Mouse (Mus musculus): ENCODE results near the gene Tmem189. TPM values are rescaled to one million over a fixed set of nuclear protein-coding genes. Genes with fewer than 3 reads are reported as not detected.

The Tmem189 gene
- polyA plus RNA-seq, 1 experiment from 2014 or later = 39.6 TPM

DNA sequence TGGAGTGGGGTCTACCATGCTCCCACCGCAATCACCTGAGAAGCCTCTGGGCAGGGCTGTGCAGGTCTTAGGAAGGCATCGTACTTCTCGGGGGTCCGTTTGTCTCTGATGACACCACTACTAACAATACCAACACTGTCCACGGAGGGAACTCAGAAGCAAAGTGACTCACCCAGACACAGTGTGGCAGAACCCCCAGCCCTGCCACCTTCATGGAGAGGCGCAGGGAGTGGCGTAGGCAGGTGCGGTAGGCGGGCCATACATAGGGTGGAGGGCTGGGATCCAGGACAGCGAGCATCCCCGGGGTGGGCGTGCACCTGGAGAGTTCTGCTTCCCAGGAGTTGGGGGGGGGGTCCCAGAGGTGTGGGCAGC is 1.5 kb downstream of the Tmem189 start:
- H3K36me3 ChIP-seq (ENCODE audit: control insufficient read depth, insufficient read depth, low read length) = peaks cover 5% of the 10 kb centered on the region
- H3K9ac ChIP-seq (ENCODE audit: low read length) = peak overlapping the region; percentile 87
- H3K4me1 ChIP-seq (replicated peaks; ENCODE audit: control insufficient read depth, insufficient read depth, low read length) = peaks cover 19% of the 10 kb centered on the region
- H3K27ac ChIP-seq (ENCODE audit: low read length) = peak overlapping the region; percentile 94
- no peaks in the 10 kb centered on the region for H3K27me3 ChIP-seq (ENCODE audit: control insufficient read depth, insufficient read depth, low read depth, low read length)
- 17% methylated on average over 12 of the region's 12 CpGs for WGBS
- peak; percentile 14; the same call in 1 of the 2 replicates for ATAC-seq (ENCODE audit: low read depth)
- peak overlapping the region; percentile 78 for H3K4me2 ChIP-seq (ENCODE audit: low read depth, low read length)
- peak overlapping the region; percentile 73 for H3K4me3 ChIP-seq (ENCODE audit: low read length)
- no peaks in the 10 kb centered on the region for H3K9me3 ChIP-seq (ENCODE audit: control insufficient read depth, low read length)

DNA sequence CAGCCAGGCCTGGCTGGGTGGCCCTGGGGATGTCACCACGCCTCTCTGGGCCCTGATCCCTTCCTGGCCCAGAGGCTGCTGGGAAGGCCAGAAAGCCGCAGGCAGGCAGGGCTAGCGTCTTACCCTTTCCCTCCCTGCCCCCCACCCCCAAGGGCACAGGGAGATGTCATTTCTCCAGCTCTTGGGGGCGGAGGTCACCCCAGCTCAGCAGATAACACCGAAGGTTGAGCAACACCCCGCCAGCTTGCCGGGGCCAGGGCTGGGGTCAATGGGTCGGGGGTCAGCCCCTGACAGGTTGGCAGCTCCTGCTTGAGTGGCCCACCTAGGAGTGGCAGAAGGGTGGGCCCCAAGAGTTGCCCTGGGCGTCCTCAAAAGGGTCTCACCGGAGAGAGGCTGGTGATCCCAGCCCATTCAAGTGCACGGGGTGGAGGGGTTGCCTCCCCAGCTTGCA is 1.9 kb downstream of the Tmem189 start:
- Histone ChIP-seq H3K4me3 (ENCODE audit: low read length) (no peak overlapping the region), H3K36me3 (ENCODE audit: control insufficient read depth, insufficient read depth, low read length) (peaks cover 5% of the 10 kb centered on the region; the same call in 1 of the 2 replicates), H3K4me1 (replicated peaks; ENCODE audit: control insufficient read depth, insufficient read depth, low read length) (peaks cover 19% of the 10 kb centered on the region), H3K9me3 (ENCODE audit: control insufficient read depth, low read length) (no peaks in the 10 kb centered on the region), H3K27me3 (ENCODE audit: control insufficient read depth, insufficient read depth, low read depth, low read length) (no peaks in the 10 kb centered on the region), H3K27ac (ENCODE audit: low read length) (no peak overlapping the region), H3K4me2 (ENCODE audit: low read depth, low read length) (no peak overlapping the region), H3K9ac (ENCODE audit: low read length) (no peak overlapping the region)
- 43% methylated on average over 11 of the region's 11 CpGs for WGBS
- ATAC-seq (ENCODE audit: low read depth) = no peak

DNA sequence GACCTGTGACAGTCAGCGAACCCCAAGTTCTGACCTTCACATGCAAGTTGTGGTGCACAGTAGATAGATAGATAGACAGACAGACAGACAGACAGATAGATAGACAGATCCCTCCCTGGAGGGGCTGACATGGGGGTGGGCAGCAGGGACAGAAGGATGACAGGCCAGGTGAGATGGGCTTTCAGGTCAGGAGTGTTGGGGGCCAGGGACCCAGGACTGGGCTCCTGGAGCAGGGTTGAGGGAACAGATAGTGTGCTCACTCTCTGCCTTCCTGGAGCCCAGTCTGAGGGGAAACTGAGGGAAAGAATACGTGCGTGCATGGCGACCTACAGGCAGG is 2.4 kb downstream of the Tmem189 start:
- no peak overlapping the region for H3K4me2 ChIP-seq (ENCODE audit: low read depth, low read length)
- no peaks in the 10 kb centered on the region for H3K27me3 ChIP-seq (ENCODE audit: control insufficient read depth, insufficient read depth, low read depth, low read length)
- H3K4me1 ChIP-seq (replicated peaks; ENCODE audit: control insufficient read depth, insufficient read depth, low read length) = peaks cover 14% of the 10 kb centered on the region
- no peak overlapping the region for H3K9ac ChIP-seq (ENCODE audit: low read length)
- no peak overlapping the region for H3K4me3 ChIP-seq (ENCODE audit: low read length)
- no peak overlapping the region for H3K27ac ChIP-seq (ENCODE audit: low read length)
- no peak for ATAC-seq (ENCODE audit: low read depth)
- 0 out of 2 replicates have a peak, but pooled peaks cover 5% of the 10 kb centered on the region for H3K36me3 ChIP-seq (ENCODE audit: control insufficient read depth, insufficient read depth, low read length)
- WGBS = 84% methylated on average over 4 of the region's 4 CpGs
- H3K9me3 ChIP-seq (ENCODE audit: control insufficient read depth, low read length) = no peaks in the 10 kb centered on the region

DNA sequence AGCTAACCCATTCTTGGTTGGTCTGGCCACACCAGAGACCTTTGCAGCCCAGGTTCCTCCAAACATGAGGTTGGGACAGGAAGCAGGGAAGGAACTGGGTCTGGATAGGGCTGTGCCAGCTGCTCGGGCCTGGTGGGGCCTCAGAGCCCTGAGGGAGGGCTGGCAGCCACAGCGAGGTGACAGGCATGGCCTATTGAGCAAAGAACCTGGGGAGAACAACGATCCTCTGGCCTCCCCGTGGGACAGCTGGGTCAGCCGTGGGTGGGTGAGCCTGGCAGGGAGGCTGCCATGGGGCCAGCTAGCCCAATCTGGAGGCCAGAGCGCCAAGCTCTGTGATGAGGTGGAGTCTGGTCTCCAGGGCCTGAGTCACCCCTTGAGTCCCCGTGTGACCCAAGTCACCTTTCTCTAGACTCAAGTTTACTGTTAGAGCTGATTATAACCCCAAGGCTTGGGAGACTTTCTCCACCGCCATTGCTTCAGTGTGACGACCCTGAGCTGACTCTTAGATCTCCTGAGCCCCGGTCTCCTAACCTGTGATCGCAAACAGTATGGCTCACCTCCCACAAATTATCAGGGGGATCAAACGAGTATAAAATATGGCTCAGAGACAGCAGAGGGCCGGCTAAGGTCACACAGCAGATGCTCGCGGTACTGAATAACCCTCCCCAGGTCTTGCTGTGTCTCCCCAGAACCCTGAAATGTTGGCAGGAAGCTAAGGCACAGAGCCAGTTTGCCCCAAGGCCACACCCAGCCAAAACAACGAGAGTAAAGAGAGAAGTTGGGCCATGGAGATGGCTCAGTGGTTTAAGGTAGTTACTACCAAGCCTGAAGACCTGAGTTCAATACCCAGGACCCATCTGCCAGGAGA is 3.0 kb downstream of the Tmem189 start:
- no peaks in the 10 kb centered on the region for H3K27me3 ChIP-seq (ENCODE audit: control insufficient read depth, insufficient read depth, low read depth, low read length)
- peaks cover 9% of the 10 kb centered on the region for H3K4me1 ChIP-seq (replicated peaks; ENCODE audit: control insufficient read depth, insufficient read depth, low read length)
- no peak overlapping the region for H3K4me3 ChIP-seq (ENCODE audit: low read length)
- WGBS = 76% methylated on average over 16 of the region's 16 CpGs
- H3K9me3 ChIP-seq (ENCODE audit: control insufficient read depth, low read length) = no peaks in the 10 kb centered on the region
- H3K4me2 ChIP-seq (ENCODE audit: low read depth, low read length) = no peak overlapping the region
- no peak for ATAC-seq (ENCODE audit: low read depth)
- no peak overlapping the region for H3K27ac ChIP-seq (ENCODE audit: low read length)
- H3K36me3 ChIP-seq (ENCODE audit: control insufficient read depth, insufficient read depth, low read length) = 0 out of 2 replicates have a peak, but pooled peaks cover under 1% of the 10 kb centered on the region
- no peak overlapping the region for H3K9ac ChIP-seq (ENCODE audit: low read length)

DNA sequence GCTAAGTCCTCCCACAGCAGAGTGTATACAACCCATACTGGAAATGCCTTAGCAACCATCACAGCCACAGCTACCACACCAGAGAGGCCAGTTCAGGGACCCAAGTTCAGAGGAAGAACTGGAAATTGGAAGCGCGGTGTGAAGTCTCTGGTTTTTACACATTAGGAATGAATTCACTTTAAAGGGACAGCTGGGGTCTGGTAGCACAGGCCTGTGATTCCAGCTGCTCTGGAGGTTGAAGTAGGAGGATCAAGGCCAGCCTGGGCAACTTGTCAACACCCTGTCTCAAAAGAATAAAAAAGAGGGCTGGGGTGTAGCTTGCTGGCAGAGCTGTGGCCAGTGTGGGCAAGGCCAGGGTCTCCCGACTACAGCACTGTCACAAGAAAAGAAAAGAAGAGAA is 3.8 kb downstream of the Tmem189 start:
- H3K36me3 ChIP-seq (ENCODE audit: control insufficient read depth, insufficient read depth, low read length) = no peaks in the 10 kb centered on the region
- H3K27ac ChIP-seq (ENCODE audit: low read length) = no peak overlapping the region
- no peaks in the 10 kb centered on the region for H3K27me3 ChIP-seq (ENCODE audit: control insufficient read depth, insufficient read depth, low read depth, low read length)
- 71% methylated on average over 3 of the region's 3 CpGs for WGBS
- ATAC-seq (ENCODE audit: low read depth) = no peak
- H3K4me2 ChIP-seq (ENCODE audit: low read depth, low read length) = no peak overlapping the region
- H3K9me3 ChIP-seq (ENCODE audit: control insufficient read depth, low read length) = no peaks in the 10 kb centered on the region
- H3K9ac ChIP-seq (ENCODE audit: low read length) = no peak overlapping the region
- H3K4me1 ChIP-seq (replicated peaks; ENCODE audit: control insufficient read depth, insufficient read depth, low read length) = peaks cover 3% of the 10 kb centered on the region
- H3K4me3 ChIP-seq (ENCODE audit: low read length) = no peak overlapping the region

DNA sequence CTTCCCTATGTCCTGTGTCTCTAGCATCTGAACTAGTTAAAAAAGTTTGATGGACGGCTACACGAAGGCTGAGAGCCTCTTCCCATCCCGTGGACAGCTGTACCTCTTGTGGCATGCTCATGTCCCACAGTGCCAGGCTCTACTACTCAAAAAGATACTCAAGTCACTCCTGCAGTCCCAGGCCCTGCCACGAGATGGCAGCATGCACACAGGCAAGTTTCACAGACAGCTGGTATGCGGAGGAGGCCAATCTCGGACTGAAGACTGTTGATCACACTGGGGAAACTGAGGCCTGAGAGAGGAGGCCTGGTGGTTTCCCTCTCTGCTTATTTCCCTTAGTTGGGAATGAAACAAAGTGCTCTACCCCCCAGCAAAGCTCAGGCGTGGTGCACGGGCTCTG is 4.5 kb downstream of the Tmem189 start:
- no peak for ATAC-seq (ENCODE audit: low read depth)
- Histone ChIP-seq H3K27ac (ENCODE audit: low read length) (no peak overlapping the region), H3K4me2 (ENCODE audit: low read depth, low read length) (no peak overlapping the region), H3K27me3 (ENCODE audit: control insufficient read depth, insufficient read depth, low read depth, low read length) (no peaks in the 10 kb centered on the region), H3K36me3 (ENCODE audit: control insufficient read depth, insufficient read depth, low read length) (no peaks in the 10 kb centered on the region), H3K9me3 (ENCODE audit: control insufficient read depth, low read length) (no peaks in the 10 kb centered on the region), H3K9ac (ENCODE audit: low read length) (no peak overlapping the region), H3K4me1 (replicated peaks; ENCODE audit: control insufficient read depth, insufficient read depth, low read length) (peaks cover 3% of the 10 kb centered on the region), H3K4me3 (ENCODE audit: low read length) (no peak overlapping the region)
- WGBS = 4% methylated on average over 8 of the region's 8 CpGs

DNA sequence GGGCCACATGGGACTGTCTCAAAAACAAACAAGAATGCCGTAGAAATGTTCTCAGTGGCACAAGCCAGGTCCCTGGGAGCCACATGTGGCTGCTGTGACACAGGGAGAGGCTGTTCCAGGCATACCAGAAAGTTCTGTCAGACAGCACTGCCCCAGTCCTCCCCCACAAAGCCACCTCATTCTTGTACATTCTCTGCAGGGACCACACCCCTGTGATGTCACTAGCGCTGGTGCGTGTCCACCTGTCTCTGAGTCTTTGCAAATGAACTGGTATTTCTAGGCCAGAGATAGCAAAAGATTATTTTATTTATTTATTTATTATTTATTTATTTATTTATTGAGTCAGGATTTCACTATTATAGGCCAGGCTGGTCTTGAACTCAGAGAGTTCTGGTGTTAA is 5.9 kb downstream of the Tmem189 start:
- H3K36me3 ChIP-seq (ENCODE audit: control insufficient read depth, insufficient read depth, low read length) = no peaks in the 10 kb centered on the region
- no peak overlapping the region for H3K27ac ChIP-seq (ENCODE audit: low read length)
- no peaks in the 10 kb centered on the region for H3K9me3 ChIP-seq (ENCODE audit: control insufficient read depth, low read length)
- ATAC-seq (ENCODE audit: low read depth) = no peak
- no peak overlapping the region for H3K4me3 ChIP-seq (ENCODE audit: low read length)
- peaks cover 6% of the 10 kb centered on the region for H3K4me1 ChIP-seq (replicated peaks; ENCODE audit: control insufficient read depth, insufficient read depth, low read length)
- 72% methylated on average over 3 of the region's 3 CpGs for WGBS
- H3K4me2 ChIP-seq (ENCODE audit: low read depth, low read length) = no peak overlapping the region
- H3K27me3 ChIP-seq (ENCODE audit: control insufficient read depth, insufficient read depth, low read depth, low read length) = no peaks in the 10 kb centered on the region
- no peak overlapping the region for H3K9ac ChIP-seq (ENCODE audit: low read length)

DNA sequence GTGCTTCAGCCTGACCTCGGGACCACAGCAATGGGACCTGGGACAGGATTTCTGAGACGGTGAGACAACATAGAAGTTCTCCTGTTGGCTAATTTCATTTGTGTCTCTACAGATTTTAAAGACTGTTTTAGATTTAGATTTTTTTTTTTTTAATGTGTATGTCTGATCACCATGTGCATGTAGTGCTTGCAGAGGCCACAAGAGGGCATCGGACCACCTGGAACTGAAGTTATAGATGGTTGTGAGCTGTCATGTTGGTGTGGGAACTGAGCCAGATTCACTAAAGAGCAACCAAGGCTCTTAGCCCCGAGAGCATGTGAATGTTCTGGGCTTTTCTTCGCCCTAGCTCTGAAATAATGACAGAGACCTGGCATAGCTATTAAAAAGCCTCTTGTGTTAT is 9.0 kb downstream of the Tmem189 start:
- Histone ChIP-seq H3K27me3 (ENCODE audit: control insufficient read depth, insufficient read depth, low read depth, low read length) (no peaks in the 10 kb centered on the region), H3K4me3 (ENCODE audit: low read length) (no peak overlapping the region), H3K4me1 (replicated peaks; ENCODE audit: control insufficient read depth, insufficient read depth, low read length) (peaks cover 3% of the 10 kb centered on the region; the same call in 1 of the 2 replicates), H3K27ac (ENCODE audit: low read length) (no peak overlapping the region), H3K9me3 (ENCODE audit: control insufficient read depth, low read length) (no peaks in the 10 kb centered on the region), H3K4me2 (ENCODE audit: low read depth, low read length) (no peak overlapping the region), H3K9ac (ENCODE audit: low read length) (no peak overlapping the region), H3K36me3 (ENCODE audit: control insufficient read depth, insufficient read depth, low read length) (no peaks in the 10 kb centered on the region)
- no peak for ATAC-seq (ENCODE audit: low read depth)
- 42% methylated on average over 5 of the region's 5 CpGs for WGBS

DNA sequence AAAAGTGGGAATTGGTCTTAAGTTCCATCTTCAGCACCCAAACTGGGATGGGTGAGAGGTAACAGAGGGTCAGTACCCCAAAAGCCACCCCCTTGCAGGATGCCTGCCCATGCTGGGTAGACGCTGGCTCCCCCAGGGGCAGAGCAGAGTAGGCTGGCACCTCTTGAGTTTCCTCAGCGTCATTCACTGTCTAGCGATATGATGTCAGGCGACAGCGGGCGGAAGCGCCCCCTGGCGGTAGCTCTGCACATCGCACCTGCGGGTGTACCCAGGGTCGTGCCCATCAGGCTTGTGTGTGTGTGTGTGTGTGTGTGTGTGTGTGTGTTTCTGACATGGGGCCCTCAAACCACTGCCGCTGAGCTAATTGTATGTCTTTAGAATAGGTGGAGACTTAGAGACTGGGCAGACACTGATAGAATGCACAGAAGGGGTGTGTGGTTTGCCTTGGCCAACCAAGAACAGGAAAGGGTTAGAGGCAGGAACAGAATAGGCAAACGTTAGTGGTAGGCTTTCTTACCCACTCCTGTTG is 9.7 kb downstream of the Tmem189 start:
- Histone ChIP-seq H3K4me2 (ENCODE audit: low read depth, low read length) (no peak overlapping the region), H3K27me3 (ENCODE audit: control insufficient read depth, insufficient read depth, low read depth, low read length) (no peaks in the 10 kb centered on the region), H3K27ac (ENCODE audit: low read length) (no peak overlapping the region), H3K9ac (ENCODE audit: low read length) (no peak overlapping the region), H3K4me3 (ENCODE audit: low read length) (no peak overlapping the region), H3K9me3 (ENCODE audit: control insufficient read depth, low read length) (no peaks in the 10 kb centered on the region), H3K36me3 (ENCODE audit: control insufficient read depth, insufficient read depth, low read length) (no peaks in the 10 kb centered on the region), H3K4me1 (replicated peaks; ENCODE audit: control insufficient read depth, insufficient read depth, low read length) (peaks cover 3% of the 10 kb centered on the region; the same call in 1 of the 2 replicates)
- peak; percentile 72 for ATAC-seq (ENCODE audit: low read depth)
- WGBS = 2% methylated on average over 13 of the region's 13 CpGs
